Mouse (Mus musculus) testis, postnatal 10 days (tissue): ENCODE data around the gene Pip5k1c.

Experiments
- DNase-seq: peaks from one replicate; pipeline ENCODE4 v3.0.0; 2021; ENCODE audit warnings: low spot score

Pip5k1c gene

GRCm38 (mm10) chr10:81292554-81293333, at the start of gene Pip5k1c:
Pip5k1c (plus strand) TSS chr10:81292963.
- DNase-seq, result peak; percentile 99

GRCm38 (mm10) chr10:81244146-81244545, 48.6 kb upstream of the Pip5k1c start:
- DNase-seq, result no peak

- DNase-seq, result peak; percentile 93
Measured at GRCm38 (mm10) chr10:81244595-81244994, 48.2 kb upstream of the Pip5k1c start.

GRCm38 (mm10) chr10:81245166-81245565, 47.6 kb upstream of the Pip5k1c start:
- no peak for DNase-seq

- no peak for DNase-seq
Measured at GRCm38 (mm10) chr10:81247804-81248203, 45.0 kb upstream of the Pip5k1c start.

GRCm38 (mm10) chr10:81249442-81249841, 43.3 kb upstream of the Pip5k1c start:
- DNase-seq, result no peak

- peak; percentile 78 for DNase-seq
Measured at GRCm38 (mm10) chr10:81252424-81253419, 40.0 kb upstream of the Pip5k1c start, which contains the start of gene Matk. Matk (plus strand) TSS chr10:81252935.

- no peak for DNase-seq
Measured at GRCm38 (mm10) chr10:81254886-81255285, 37.9 kb upstream of the Pip5k1c start.

GRCm38 (mm10) chr10:81257158-81258039, 35.4 kb upstream of the Pip5k1c start:
- no peak for DNase-seq

GRCm38 (mm10) chr10:81259225-81259884, 33.4 kb upstream of the Pip5k1c start:
- no peak for DNase-seq

GRCm38 (mm10) chr10:81261025-81261424, 31.7 kb upstream of the Pip5k1c start:
- no peak for DNase-seq

- DNase-seq, result no peak
Measured at GRCm38 (mm10) chr10:81265540-81265939, 27.2 kb upstream of the Pip5k1c start.

GRCm38 (mm10) chr10:81266211-81267105, 26.3 kb upstream of the Pip5k1c start, which contains the start of the genes Mrpl54 and Apba3:
Mrpl54 (minus strand) TSS chr10:81266934.
Apba3 (plus strand) TSS chr10:81266960.
- DNase-seq, result peak; percentile 97

GRCm38 (mm10) chr10:81268056-81268455, 24.7 kb upstream of the Pip5k1c start:
- peak; percentile 80 for DNase-seq

GRCm38 (mm10) chr10:81268643-81269412, 23.9 kb upstream of the Pip5k1c start:
- no peak for DNase-seq

- no peak for DNase-seq
Measured at GRCm38 (mm10) chr10:81272356-81272755, 20.4 kb upstream of the Pip5k1c start.

- DNase-seq, result no peak
Measured at GRCm38 (mm10) chr10:81273842-81274241, 18.9 kb upstream of the Pip5k1c start.

- DNase-seq, result no peak
Measured at GRCm38 (mm10) chr10:81277676-81278075, 15.1 kb upstream of the Pip5k1c start.

- no peak for DNase-seq
Measured at GRCm38 (mm10) chr10:81279496-81279895, 13.3 kb upstream of the Pip5k1c start.
